Mouse (Mus musculus): ENCODE data around the gene Fut7. TPM values are rescaled to one million over a fixed set of nuclear protein-coding genes. Genes with fewer than 3 reads are reported as not detected.

The Fut7 gene
- total and polyA plus RNA-seq, 3 experiments: 0.08 to 0.21 TPM; not detected in 1

- H3K4me1 ChIP-seq (ENCODE audit: control insufficient read depth in 1 of 2, insufficient read depth in 2 of 2, low read length in 2 of 2): peaks cover 2 to 9% of the 10 kb centered on the region in 2 experiments; a peak in 3 of 4 replicates
- H3K79me2 ChIP-seq (ENCODE audit: control insufficient read depth, insufficient read depth, low read length, poor library complexity): peaks cover 8% of the 10 kb centered on the region; the same call in 1 of the 2 replicates
- H3K36me3 ChIP-seq (ENCODE audit: control insufficient read depth in 1 of 2, insufficient read depth in 2 of 2, low read length in 2 of 2): no peaks in the 10 kb centered on the region
- no peak within 1 kb of the TSS for H3K4me3 ChIP-seq (ENCODE audit: control insufficient read depth in 1 of 2, insufficient read depth in 1 of 2, low read depth in 2 of 2, low read length in 2 of 2)
- no peak within 1 kb of the TSS for H3K9ac ChIP-seq (ENCODE audit: control insufficient read depth, low read depth, low read length, poor library complexity, severe bottlenecking)
- no peak within 1 kb of the TSS for H3K27ac ChIP-seq (ENCODE audit: control insufficient read depth, low read depth, low read length)
- no peaks in the 10 kb centered on the region for H3K27me3 ChIP-seq (ENCODE audit: control insufficient read depth in 1 of 2, insufficient read depth in 2 of 2, low read length in 2 of 2)
- no peak for DNase-seq (ENCODE audit: low read depth, low spot score)
- H3K9me3 ChIP-seq (replicated peaks; ENCODE audit: insufficient read depth, low read length): no peaks in the 10 kb centered on the region
- TF ChIP-seq BHLHE40 (IDR thresholded peaks at IDR 0.05; ENCODE audit: borderline replicate concordance, low read depth, low read length) (no peak), TAL1 (IDR thresholded peaks at IDR 0.05; ENCODE audit: low read length) (no peak), GABPA (IDR thresholded peaks at IDR 0.05; ENCODE audit: low read depth, low read length) (no peak), MEF2A (IDR thresholded peaks at IDR 0.05; ENCODE audit: extremely low read depth, insufficient replicate concordance, low read depth, low read length, poor library complexity, severe bottlenecking) (no peak), TCF12 (IDR thresholded peaks at IDR 0.05; ENCODE audit: low read depth, low read length) (no peak), ZMIZ1 (IDR thresholded peaks at IDR 0.05; ENCODE audit: low read depth, low read length) (no peak), MAZ (IDR thresholded peaks at IDR 0.05; ENCODE audit: low read depth, low read length) (no peak)
Measured at GRCm38 (mm10) chr2:25456205-25456953, 33.3 kb downstream of the Fut7 start, which contains the start of gene Clic3. Gene Clic3, plus strand, starts transcription at chr2:25456838.

GRCm38 (mm10) chr2:25457022-25457896 is 34.2 kb downstream of the Fut7 start:
- no peaks in the 10 kb centered on the region for H3K9me3 ChIP-seq (replicated peaks; ENCODE audit: insufficient read depth, low read length)
- H3K9ac ChIP-seq (ENCODE audit: control insufficient read depth, low read depth, low read length, poor library complexity, severe bottlenecking): no peak overlapping the region
- no peak for DNase-seq (ENCODE audit: low read depth, low spot score)
- H3K4me3 ChIP-seq (ENCODE audit: control insufficient read depth in 1 of 2, insufficient read depth in 1 of 2, low read depth in 2 of 2, low read length in 2 of 2): no peak overlapping the region
- TF ChIP-seq CHD1 (IDR thresholded peaks at IDR 0.05; ENCODE audit: low read depth, low read length): no peak
- no peak for TF ChIP-seq MEF2A (IDR thresholded peaks at IDR 0.05; ENCODE audit: extremely low read depth, insufficient replicate concordance, low read depth, low read length, poor library complexity, severe bottlenecking)
- no peak for TF ChIP-seq MAX (IDR thresholded peaks at IDR 0.05; ENCODE audit: low read length)
- TF ChIP-seq USF2 (IDR thresholded peaks at IDR 0.05; ENCODE audit: borderline replicate concordance in 1 of 2, insufficient read depth in 1 of 2, low read depth in 1 of 2, low read length in 2 of 2): no peak
- no peak for TF ChIP-seq EP300 (IDR thresholded peaks at IDR 0.05; ENCODE audit: low read depth in 1 of 2, low read length in 2 of 2)
- no peak for TF ChIP-seq POLR2A (IDR thresholded peaks at IDR 0.05; ENCODE audit: control insufficient read depth in 1 of 2, insufficient read depth in 1 of 2, low read depth in 1 of 2, low read length in 2 of 2, poor library complexity in 1 of 2)
- no peak for TF ChIP-seq POLR2AphosphoS2 (IDR thresholded peaks at IDR 0.05; ENCODE audit: low read length)
- no peak for TF ChIP-seq RAD21 (IDR thresholded peaks at IDR 0.05; ENCODE audit: low read depth, low read length)
- TF ChIP-seq SIN3A (IDR thresholded peaks at IDR 0.05; ENCODE audit: low read length): no peak
- H3K79me2 ChIP-seq (ENCODE audit: control insufficient read depth, insufficient read depth, low read length, poor library complexity): peaks cover 8% of the 10 kb centered on the region; the same call in 1 of the 2 replicates
- H3K36me3 ChIP-seq (ENCODE audit: control insufficient read depth in 1 of 2, insufficient read depth in 2 of 2, low read length in 2 of 2): no peaks in the 10 kb centered on the region
- no peaks in the 10 kb centered on the region for H3K27me3 ChIP-seq (ENCODE audit: control insufficient read depth in 1 of 2, insufficient read depth in 2 of 2, low read length in 2 of 2)
- H3K4me1 ChIP-seq (ENCODE audit: control insufficient read depth in 1 of 2, insufficient read depth in 2 of 2, low read length in 2 of 2): peaks cover 4 to 11% of the 10 kb centered on the region in 2 experiments; a peak in 3 of 4 replicates
- no peak overlapping the region for H3K27ac ChIP-seq (ENCODE audit: control insufficient read depth, low read depth, low read length)
